Mouse (Mus musculus): ENCODE data around the gene Myo9a.
"Not testable (repeated sequence)": the region's sequence is repeated elsewhere in the genome, so short reads cannot be mapped to it uniquely, and the experiment has no call there.

Myo9a gene

GRCm38 (mm10) chr9:59735394-59735793 lies 15.3 kb upstream of the Myo9a start:
- CTCF ChIA-PET, result interaction anchor here in 1 of 4 experiments (0.6 kb wide), 1 partner anchor 473 kb away, joined by 4 read pairs; no protein-coding TSS in a partner anchor
- POLR2A ChIA-PET, result interaction anchor here in 2 of 4 experiments (0.5 to 1.7 kb wide), 2 partner anchors 14 to 109 kb away, joined by 3 read pairs; no protein-coding TSS in a partner anchor

GRCm38 (mm10) chr9:59740593-59740992 lies 10.1 kb upstream of the Myo9a start:
- ChIA-PET CTCF (no interaction called here), POLR2A (interaction anchor here in 2 of 4 experiments (0.9 to 1.6 kb wide), 4 partner anchors 9 to 82 kb away, joined by 3 to 5 read pairs (median 3); partner anchors contain the start of genes Myo9a (in 1 of the 2) and Senp8 (in 1 of the 2))

GRCm38 (mm10) chr9:59743903-59744302 lies 6.8 kb upstream of the Myo9a start:
- ChIA-PET CTCF (no interaction called here), POLR2A (interaction anchor here in 1 of 4 experiments (1.7 kb wide), 1 partner anchor 88 kb away, joined by 4 read pairs; the partner anchor contains the start of gene Pkm)

GRCm38 (mm10) chr9:59748387-59748786 lies 2.3 kb upstream of the Myo9a start:
- ChIA-PET CTCF (interaction anchor here in 2 of 4 experiments (0.7 to 1.5 kb wide), 6 partner anchors 11 to 467 kb away, joined by 3 to 5 read pairs (median 4); no protein-coding TSS in a partner anchor), POLR2A (interaction anchor here (0.6 to 5.9 kb wide), 27 partner anchors 9 to 1375 kb away, joined by 3 to 57 read pairs (median 4); partner anchors contain the start of gene Pkm (in 3 of the 4))

- ChIA-PET POLR2A (interaction anchor here (0.6 to 5.9 kb wide), 41 partner anchors 8 to 1376 kb away, joined by 3 to 57 read pairs (median 4); partner anchors contain the start of genes Pkm (in 3 of the 4), Bbs4 (in 1 of the 4), Gramd2 (in 1 of the 4) and Parp6 (in 1 of the 4)), CTCF (interaction anchor here in 1 of 4 experiments (0.5 to 1.5 kb wide), 6 partner anchors 12 to 1025 kb away, joined by 3 to 5 read pairs (median 4); no protein-coding TSS in a partner anchor)
These were observed 1.7 kb upstream of the Myo9a start for GRCm38 (mm10) chr9:59748969-59749368.

- ChIA-PET CTCF (interaction anchor here in 3 of 4 experiments (0.5 to 1.9 kb wide), 11 partner anchors 12 to 1481 kb away, joined by 3 to 7 read pairs (median 3); no protein-coding TSS in a partner anchor), POLR2A (interaction anchor here (0.5 to 5.9 kb wide), 73 partner anchors 8 to 771 kb away, joined by 3 to 57 read pairs (median 4); partner anchors contain the start of genes Pkm (in 3 of the 4), Adpgk (in 1 of the 4), Bbs4 (in 1 of the 4) and Celf6 (in 1 of the 4))
These were observed 973 bp upstream of the Myo9a start for GRCm38 (mm10) chr9:59749581-59750265.

- ChIA-PET POLR2A (interaction anchor here (0.5 to 5.9 kb wide), 52 partner anchors 9 to 1617 kb away, joined by 3 to 57 read pairs (median 4); partner anchors contain the start of genes Pkm (in 3 of the 4), Gramd2 (in 2 of the 4), Adpgk (in 1 of the 4) and Bbs4 (in 1 of the 4)), CTCF (interaction anchor here in 2 of 4 experiments (0.7 to 1.9 kb wide), 9 partner anchors 12 to 239 kb away, joined by 3 to 7 read pairs (median 3); no protein-coding TSS in a partner anchor)
These were observed 428 bp downstream of the Myo9a start for GRCm38 (mm10) chr9:59751066-59751581.

GRCm38 (mm10) chr9:59751966-59752365 lies 1.3 kb downstream of the Myo9a start:
- POLR2A ChIA-PET, result interaction anchor here in 3 of 4 experiments (0.5 to 5.9 kb wide), 25 partner anchors 11 to 399 kb away, joined by 3 to 57 read pairs (median 6); partner anchors contain the start of genes Gramd2 (in 2 of the 3), Pkm (in 2 of the 3) and Bbs4 (in 1 of the 3)
- CTCF ChIA-PET, result interaction anchor here in 1 of 4 experiments (0.7 to 1.9 kb wide), 3 partner anchors 12 to 217 kb away, joined by 3 to 7 read pairs (median 3); no protein-coding TSS in a partner anchor

GRCm38 (mm10) chr9:59755199-59755598 lies 4.5 kb downstream of the Myo9a start:
- POLR2A ChIA-PET, result no interaction called here
- CTCF ChIA-PET, result no interaction called here

GRCm38 (mm10) chr9:59757016-59757415 lies 6.3 kb downstream of the Myo9a start:
- ChIA-PET CTCF (interaction anchor here in 2 of 4 experiments (0.6 kb wide), 3 partner anchors 17 to 418 kb away, joined by 3 to 9 read pairs (median 4); no protein-coding TSS in a partner anchor), POLR2A (interaction anchor here in 1 of 4 experiments (0.5 to 2.0 kb wide), 5 partner anchors 8 to 1876 kb away, joined by 3 to 6 read pairs (median 5); partner anchors contain the start of gene Pkm)

GRCm38 (mm10) chr9:59760515-59760914 lies 9.8 kb downstream of the Myo9a start:
- CTCF ChIA-PET, result interaction anchor here in 1 of 4 experiments (1.0 kb wide), 1 partner anchor 37 kb away, joined by 4 read pairs; no protein-coding TSS in a partner anchor

GRCm38 (mm10) chr9:59766966-59767461 lies 16.3 kb downstream of the Myo9a start:
- POLR2A ChIA-PET, result interaction anchor here in 2 of 4 experiments (0.7 to 3.1 kb wide), 8 partner anchors 15 to 163 kb away, joined by 3 to 14 read pairs (median 4); partner anchors contain the start of genes Myo9a (in 2 of the 2), Senp8 (in 2 of the 2) and Pkm (in 1 of the 2)
- CTCF ChIA-PET, result not testable (repeated sequence)

More at GRCm38 (mm10) chr9:59760515-59760914, 9.8 kb downstream of the Myo9a start:
- POLR2A ChIA-PET, result interaction anchor here (0.6 to 1.7 kb wide), 6 partner anchors 10 to 104 kb away, joined by 3 to 7 read pairs (median 4); partner anchors contain the start of genes Senp8 (in 3 of the 4), Myo9a (in 1 of the 4) and Pkm (in 1 of the 4)

GRCm38 (mm10) chr9:59806046-59806774 lies 55.5 kb downstream of the Myo9a start:
- POLR2A ChIA-PET, result interaction anchor here in 1 of 4 experiments (0.7 kb wide), 1 partner anchor 227 kb away, joined by 4 read pairs; no protein-coding TSS in a partner anchor
- CTCF ChIA-PET, result not testable (repeated sequence)

- ChIA-PET CTCF (no interaction called here), POLR2A (no interaction called here)
These were observed 133.9 kb downstream of the Myo9a start for GRCm38 (mm10) chr9:59884551-59884950.

- ChIA-PET POLR2A (interaction anchor here in 1 of 4 experiments (1.4 kb wide), 1 partner anchor 155 kb away, joined by 5 read pairs; no protein-coding TSS in a partner anchor), CTCF (interaction anchor here in 1 of 4 experiments (1.6 kb wide), 1 partner anchor 66 kb away, joined by 6 read pairs; no protein-coding TSS in a partner anchor)
These were observed 152.7 kb downstream of the Myo9a start for GRCm38 (mm10) chr9:59903382-59903781.

GRCm38 (mm10) chr9:59914761-59915160 lies 164.1 kb downstream of the Myo9a start:
- POLR2A ChIA-PET, result interaction anchor here in 1 of 4 experiments (1.2 kb wide), 1 partner anchor 12 kb away, joined by 3 read pairs; no protein-coding TSS in a partner anchor
- CTCF ChIA-PET, result no interaction called here

- CTCF ChIA-PET, result interaction anchor here in 3 of 4 experiments (0.7 to 1.2 kb wide), 5 partner anchors 29 to 1663 kb away, joined by 3 to 4 read pairs (median 4); no protein-coding TSS in a partner anchor
- POLR2A ChIA-PET, result interaction anchor here in 2 of 4 experiments (0.5 to 3.0 kb wide), 22 partner anchors 8 to 274 kb away, joined by 3 to 20 read pairs (median 3); partner anchors contain the start of genes Pkm (in 1 of the 2) and Senp8 (in 1 of the 2)
These were observed 179.6 kb downstream of the Myo9a start for GRCm38 (mm10) chr9:59930248-59930647.

Measured in embryonic stem cell, embryonic (primary cell).